Mouse (Mus musculus): Measurements from ENCODE around the gene Fyn.

Gene Fyn

GRCm38 (mm10) chr10:39412826-39413620, 44.4 kb downstream of the Fyn start:
- DNase-seq (ENCODE audit: low spot score), result no peak

DNA sequence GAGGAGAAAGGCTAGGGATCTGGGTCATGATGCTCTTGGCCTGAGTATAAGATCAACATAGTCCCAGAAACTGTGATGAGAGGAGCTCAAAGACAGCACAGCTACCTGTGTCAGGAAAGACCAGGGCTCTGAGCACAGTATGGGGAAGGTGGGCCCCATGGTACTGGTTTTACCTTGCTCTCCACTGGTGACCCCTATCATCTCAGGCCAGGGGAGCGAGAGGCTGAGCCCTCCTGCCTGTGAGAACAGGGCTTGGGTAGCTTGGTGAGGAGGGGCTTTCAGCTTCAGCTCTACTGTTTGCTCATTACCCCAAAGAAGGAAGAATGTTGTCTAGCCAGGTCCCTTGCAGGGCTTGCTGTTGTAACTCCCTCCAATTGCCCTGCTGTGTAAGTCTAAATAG, 45.4 kb downstream of the Fyn start:
- no peak for DNase-seq (ENCODE audit: low spot score)

DNA sequence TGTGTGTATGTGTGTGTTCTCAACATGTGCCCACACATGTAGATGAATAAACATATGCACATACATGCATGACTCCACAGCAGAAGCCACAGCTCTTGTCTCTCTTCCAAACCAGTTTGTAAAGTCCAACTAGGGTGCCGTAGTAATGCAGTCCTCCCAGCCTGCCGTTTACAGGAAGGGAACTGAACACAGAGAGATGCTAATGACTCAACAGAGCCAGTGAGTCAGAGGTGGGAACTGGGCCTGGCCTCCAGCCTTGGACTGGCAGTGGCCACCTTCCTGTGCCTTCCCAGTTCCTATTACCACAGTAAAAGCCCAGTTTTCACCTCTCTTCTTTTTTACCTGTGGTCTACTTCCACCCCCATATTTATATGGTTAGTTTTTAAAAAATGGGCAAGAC, 46.9 kb downstream of the Fyn start:
- DNase-seq (ENCODE audit: low spot score), result no peak

DNA sequence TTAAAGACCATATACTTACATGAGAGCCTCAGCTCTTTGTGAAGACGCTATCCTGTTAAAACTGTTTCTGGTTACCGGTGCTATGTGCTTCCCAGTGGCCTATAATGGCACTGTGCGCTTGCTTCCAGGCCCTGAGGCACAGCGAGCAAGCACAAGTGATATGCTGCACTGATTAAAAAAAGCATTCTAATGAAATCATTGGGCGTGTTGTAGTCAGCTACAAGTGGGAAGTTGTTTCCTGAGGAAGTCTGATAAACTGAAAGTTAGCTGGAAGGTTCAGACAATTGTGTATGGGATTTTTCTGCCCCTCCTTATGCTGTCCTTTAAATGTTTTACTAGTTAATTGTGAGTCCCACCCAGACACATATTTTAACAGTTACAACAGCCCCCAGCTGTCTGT, 49.0 kb downstream of the Fyn start:
- no peak for DNase-seq (ENCODE audit: low spot score)

GRCm38 (mm10) chr10:39418395-39418794, 49.7 kb downstream of the Fyn start:
- no peak for DNase-seq (ENCODE audit: low spot score)

DNA sequence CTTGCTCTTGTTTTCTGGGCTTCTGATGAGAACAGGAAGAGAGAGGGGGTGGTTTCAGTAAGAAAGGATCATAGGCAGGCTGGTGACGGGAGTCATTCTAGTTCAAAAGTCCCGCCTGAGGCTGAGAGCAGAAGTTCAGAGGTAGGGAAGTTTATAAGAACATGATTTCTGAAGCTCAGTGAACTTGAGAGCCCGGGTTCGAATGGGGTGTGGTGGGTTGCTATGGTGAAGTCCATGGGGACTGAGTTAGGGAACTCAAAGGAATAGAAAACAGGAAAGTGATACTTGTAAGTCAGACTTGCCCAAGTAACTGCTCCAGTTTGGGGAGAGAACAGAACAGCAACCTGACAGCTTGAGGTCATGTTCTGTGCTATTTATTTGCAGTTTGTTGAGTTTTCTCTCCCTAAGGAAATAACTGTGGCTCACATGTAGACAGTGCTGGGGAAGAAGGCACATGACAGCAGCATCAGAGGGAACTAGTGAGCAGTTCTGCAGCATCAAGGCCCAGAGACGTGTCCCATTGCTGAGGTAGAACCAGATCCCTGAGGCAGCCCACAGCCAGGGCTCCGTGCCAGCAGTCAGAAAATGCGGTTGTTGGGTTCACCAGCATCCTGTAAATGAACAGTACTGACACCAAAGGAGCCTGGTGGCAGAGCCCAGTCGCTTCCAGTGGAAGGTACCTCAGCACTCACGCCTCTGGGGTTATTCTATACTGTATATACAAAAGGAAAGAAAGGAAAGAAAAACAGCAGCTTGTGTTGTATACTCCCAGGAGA, 52.4 kb downstream of the Fyn start:
- DNase-seq (ENCODE audit: low spot score), result no peak

DNA sequence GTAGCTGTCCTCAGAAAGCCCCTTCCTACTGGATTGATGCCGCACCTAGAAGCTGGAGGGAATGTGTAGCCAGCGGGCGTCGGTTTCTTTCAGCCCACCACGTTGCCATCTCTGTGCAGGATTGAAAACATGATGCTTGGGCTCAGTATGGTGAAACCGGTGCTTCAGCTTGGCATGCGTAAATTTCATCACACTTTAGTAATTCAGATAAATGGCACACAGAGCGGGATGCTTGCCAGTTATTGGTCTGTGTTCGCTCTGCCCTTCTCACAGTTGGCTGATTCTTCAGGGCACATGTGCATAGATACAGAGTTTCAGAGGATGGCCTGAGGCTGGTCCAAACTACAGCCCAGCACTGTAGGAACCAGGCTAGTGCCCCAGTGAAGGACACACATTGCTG, 53.1 kb downstream of the Fyn start:
- no peak for DNase-seq (ENCODE audit: low spot score)

- DNase-seq (ENCODE audit: low spot score), result no peak
Measured at GRCm38 (mm10) chr10:39424643-39425042, 56.0 kb downstream of the Fyn start.

- no peak for DNase-seq (ENCODE audit: low spot score)
Measured at GRCm38 (mm10) chr10:39426033-39426432, 57.4 kb downstream of the Fyn start.

DNA sequence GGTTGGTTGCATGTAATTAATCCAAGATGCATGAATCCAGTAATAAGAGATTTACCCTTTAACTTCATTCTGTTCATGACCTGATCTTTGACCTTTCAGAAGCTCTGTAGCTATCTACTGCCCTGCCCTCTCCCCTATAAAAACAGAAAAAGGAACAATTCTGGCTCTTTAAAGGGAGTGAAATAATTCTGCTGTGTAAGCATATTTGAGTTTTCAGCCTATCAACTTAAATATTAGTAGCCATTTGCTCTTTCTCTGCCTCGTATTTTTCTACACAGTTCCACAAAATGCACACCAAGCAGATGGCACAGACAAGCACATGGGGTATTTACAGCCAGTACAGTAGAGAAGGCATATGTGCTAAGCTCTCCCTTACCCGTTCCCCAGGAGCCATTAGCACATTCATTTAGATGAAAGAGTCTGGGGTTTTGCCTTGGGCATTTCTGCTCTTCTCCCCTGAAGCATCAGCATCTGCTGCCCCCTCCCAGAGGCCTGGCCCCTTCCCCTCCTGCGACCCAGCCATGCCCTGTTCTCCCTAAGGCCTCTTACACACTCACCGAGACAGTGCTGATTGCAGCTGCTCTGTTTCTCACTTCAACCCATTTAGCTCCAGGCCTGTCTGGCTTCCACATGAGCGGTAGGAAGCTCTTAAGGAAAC, 58.3 kb downstream of the Fyn start:
- DNase-seq (ENCODE audit: low spot score), result no peak

DNA sequence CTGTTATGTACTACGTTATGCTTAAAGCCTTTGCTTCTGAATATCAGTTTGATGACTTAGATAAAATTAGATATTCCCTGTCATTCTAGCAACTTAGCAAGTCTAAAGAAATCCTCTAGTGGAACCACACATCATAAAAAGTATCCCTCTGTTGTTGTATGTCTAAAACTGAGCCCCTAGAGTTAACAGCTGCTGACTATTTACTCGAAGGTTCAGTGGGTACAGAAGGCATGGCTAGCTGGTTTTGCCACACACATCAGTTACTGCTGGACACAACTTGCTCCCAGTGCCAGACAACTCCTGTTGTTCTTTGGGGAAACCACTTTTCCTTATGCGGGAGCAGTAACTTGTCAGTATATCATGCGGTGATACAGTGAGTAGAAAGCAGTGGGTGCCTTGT, 61.0 kb downstream of the Fyn start:
- no peak for DNase-seq (ENCODE audit: low spot score)

DNA sequence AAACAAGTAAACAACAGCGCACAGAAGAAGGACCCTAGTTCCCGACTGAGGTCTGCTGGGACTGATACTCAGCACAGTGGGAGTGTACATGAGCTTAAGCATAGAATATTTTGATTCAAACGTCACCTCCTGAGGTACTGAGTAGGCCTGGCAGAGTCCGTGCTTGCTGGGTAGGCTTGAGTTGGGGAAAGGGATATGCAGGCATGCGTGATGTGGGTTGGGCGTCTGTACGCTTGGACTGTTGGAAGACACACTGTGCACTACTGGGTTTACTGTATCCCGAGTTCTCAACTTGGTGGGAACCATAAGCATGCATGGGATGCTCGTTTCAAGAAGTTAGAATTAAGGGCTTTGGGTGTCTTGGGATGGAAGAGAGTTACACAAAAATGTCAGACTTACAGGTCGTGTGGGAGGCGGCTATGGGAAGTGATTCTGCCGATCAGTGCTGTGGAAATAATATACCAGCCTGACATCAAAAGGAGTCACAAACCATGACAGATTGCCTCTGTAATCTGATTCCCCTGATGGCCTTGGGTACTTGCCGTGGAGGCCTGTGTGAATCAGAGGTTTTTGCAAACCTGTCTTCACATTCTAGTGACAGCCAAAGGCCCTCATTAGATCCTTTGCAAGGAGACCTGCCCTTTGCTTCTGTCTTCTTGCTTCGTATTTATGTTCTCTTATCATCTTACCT, 61.6 kb downstream of the Fyn start:
- DNase-seq (ENCODE audit: low spot score), result no peak

DNA sequence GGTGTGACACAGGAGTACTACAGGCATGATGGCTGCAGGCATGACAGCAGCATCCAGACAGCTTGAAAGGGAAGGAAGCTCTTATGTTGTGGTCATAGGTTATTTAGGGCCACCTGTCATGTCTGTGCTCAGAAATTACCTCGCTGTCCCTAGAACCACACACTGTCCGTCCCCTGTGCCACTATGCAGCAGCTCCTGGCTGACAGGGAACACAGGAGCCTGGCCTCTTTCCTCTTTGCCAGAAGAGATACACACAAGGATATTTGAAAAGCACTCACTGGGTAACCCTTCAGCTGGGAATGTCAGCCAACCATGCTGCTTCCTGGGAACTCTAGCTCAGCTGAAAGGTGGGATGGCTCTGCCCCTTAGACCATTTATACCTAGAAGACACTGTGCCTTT, 62.6 kb downstream of the Fyn start:
- no peak for DNase-seq (ENCODE audit: low spot score)

DNA sequence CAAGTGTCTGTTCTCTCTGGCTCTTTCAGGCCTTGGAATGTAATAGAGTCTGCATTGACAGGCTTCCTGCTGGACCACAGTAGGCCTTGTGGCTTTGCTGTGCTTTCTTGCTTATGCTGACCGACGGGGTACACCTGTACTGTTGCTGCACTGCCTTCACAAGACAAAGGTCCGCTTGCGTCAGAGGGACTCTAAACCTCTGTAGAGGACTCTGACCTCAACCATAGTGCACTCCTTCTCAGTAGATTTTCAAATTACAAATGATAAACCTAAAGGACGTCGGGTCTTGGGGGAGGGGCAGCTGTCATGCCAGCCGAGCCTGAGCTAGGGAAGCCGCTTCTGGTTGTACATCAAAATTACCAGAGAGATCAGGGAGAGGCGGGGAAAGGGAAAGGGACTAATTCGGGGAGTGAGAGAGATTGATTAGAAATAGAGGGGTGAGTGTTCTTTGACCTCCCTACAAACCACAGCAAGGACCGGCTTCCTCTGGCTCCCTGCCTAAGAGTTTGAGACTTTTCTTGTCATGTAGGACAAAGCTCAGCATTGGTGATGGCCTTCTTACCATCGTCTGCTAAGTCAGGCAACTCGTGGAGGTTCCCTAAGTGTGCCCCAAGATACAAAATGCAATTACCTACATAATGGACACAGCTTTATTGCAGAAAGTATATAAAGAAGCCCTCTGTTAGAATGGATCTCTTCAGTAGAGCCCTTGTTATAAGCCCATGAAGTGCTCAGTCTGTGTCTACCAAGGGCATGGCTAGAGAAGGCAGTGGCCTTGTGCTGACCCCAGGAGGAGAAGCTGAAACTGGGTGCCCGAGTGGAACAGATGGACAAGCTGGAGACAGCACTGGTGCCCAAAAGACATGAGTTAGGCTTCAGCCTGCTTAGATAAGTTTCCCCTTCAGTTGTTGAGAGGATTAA, 64.3 kb downstream of the Fyn start:
- no peak for DNase-seq (ENCODE audit: low spot score)

DNA sequence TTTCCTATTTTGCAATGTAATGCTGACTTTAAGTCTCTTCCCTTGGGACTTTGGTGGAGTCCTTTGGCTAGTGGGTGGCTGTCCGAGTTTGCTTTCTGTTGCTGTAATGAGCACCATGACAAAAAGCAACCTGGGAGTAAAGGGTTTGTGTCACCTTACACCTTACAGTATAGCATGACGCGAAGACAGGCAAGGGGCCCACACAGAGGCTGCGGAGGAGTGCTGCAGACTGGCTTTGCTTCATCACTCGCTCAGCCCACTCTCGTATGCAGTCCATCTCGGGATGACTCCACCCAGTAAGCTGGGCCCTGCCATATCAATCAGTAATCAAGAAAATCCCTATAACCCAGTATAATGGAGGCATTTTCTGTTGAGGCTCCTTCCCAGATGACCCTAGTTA, 65.2 kb downstream of the Fyn start:
- no peak for DNase-seq (ENCODE audit: low spot score)

GRCm38 (mm10) chr10:39434758-39435448, 66.2 kb downstream of the Fyn start:
- no peak for DNase-seq (ENCODE audit: low spot score)

DNA sequence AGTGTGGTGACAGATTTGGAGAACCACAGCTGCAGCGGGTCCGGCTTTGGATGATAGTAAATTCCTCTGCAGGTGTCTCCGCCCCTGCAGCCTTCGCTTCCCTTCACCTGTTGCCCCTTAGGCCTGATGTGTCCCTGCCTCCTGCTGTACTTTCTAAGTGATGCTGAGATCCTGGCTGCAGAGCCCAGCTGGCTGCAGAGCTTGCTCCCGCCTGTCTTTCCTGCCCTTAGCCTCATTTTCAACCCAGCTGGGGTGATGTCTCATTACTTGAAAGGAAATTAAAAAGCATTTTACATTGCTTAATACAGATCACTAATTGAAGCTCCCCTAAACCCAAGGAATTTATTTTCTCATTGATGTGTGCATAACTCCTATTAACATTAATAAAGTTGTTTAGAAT, 70.2 kb downstream of the Fyn start:
- DNase-seq (ENCODE audit: low spot score), result no peak

GRCm38 (mm10) chr10:39440506-39440905, 71.9 kb downstream of the Fyn start:
- DNase-seq (ENCODE audit: low spot score), result no peak

DNA sequence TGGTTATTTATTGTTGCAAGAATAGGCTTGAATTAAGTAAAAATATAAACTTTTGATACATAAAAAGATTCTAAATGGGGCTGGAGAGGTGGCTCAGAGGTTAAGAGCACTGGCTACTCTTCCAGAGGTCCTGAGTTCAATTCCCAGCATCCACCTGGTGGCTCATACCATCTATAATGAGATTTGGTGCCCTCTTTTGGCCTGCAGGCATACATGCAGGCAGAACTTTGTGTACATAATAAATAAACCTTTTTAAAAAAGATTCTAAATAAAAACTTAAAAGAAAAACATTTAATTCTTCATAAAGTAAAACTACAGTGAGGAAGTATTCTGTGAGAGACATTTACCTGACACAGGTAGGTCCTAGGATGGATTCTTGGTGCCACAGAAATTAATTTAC, 73.0 kb downstream of the Fyn start:
- no peak for DNase-seq (ENCODE audit: low spot score)

GRCm38 (mm10) chr10:39443122-39443521, 74.5 kb downstream of the Fyn start:
- no peak for DNase-seq (ENCODE audit: low spot score)

DNA sequence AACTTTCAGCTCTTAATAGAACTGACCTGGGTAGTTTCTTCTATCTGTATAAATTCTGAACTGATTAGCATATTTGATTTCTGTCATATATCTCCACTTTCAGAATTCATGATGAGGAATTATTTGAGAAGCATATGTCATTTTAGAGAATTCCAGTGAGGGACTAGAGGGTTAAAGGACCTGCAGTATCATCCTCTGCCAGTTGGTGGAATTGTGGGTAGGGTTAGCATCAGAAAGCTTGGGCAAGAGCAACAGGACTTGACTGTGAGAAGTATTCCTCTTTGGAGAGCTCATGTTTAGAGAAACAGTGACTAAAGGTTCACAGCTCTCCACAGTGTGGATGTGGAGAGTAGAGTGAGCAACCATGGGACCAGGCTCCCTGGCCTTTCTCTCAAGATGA, 75.3 kb downstream of the Fyn start:
- no peak for DNase-seq (ENCODE audit: low spot score)

Measured in urinary bladder, postnatal 25 days (tissue).